Mouse (Mus musculus) G1E (cell line): ENCODE results near the gene Rab15.

Experiments used
- CTCF ChIP-seq: IDR thresholded peaks from 2 replicates; pipeline ENCODE4 v1.5.1; 2012; ENCODE audit warnings: low read depth, low read length, inconsistent platforms, mixed read lengths
- POLR2AphosphoS5 ChIP-seq: IDR thresholded peaks from 2 replicates; pipeline ENCODE4 v1.6.1; 2012; ENCODE audit warnings: low read depth, low read length, inconsistent platforms; ENCODE audit not compliant: insufficient replicate concordance

GRCm38 (mm10) chr12:76857087-76857486, 34.4 kb upstream of the Rab15 start:
- TF ChIP-seq CTCF (no peak), POLR2AphosphoS5 (no peak)
